Mouse (Mus musculus): ENCODE data around the gene Padi2.

DNA sequence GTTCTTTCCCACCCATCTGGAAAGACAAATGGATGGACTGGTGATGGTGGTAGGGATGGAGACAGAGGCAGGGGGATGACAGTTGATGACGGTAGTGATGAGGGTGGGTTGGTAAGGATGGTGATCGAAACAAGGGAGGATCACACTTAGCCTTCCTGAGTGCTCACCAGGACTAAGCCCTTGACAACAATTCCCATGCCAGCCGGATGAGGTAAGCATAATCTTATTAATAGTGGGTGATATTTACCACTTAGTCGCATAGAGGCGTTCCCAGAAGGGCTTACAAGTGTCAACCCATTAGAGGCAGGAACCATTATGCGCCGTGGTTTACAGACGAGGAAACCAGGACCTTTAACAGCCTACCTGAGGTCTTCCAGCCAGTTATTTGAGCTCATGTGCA, 36.2 kb upstream of the Padi2 start:
- TF ChIP-seq CTCF (IDR thresholded peaks at IDR 0.05; ENCODE audit: low read depth) (no peak), EP300 (IDR thresholded peaks at IDR 0.05; ENCODE audit: low read depth) (no peak)

All from liver, embryonic 14.5 days (tissue).